Mouse (Mus musculus) brain, adult 10 weeks (tissue): ENCODE results near the gene Igsf9b. TPM values are rescaled to one million over a fixed set of nuclear protein-coding genes. Genes with fewer than 3 reads are reported as not detected.

ENCODE experiments used
- polyA plus RNA-seq: library from polyadenylated mRNA; stranded (reverse); fragments of 350-450 nt; fragmentation: Illumina TruSeq; extraction: RNeasy Lipid Tissue Mini Kit (QIAGEN cat#74804); gene quantifications from one replicate; pipeline ENCODE4 v1.2.3, GENCODE M21; 2015; ENCODE audit warnings: low read depth, low replicate concordance

The Igsf9b gene
- 17.7 TPM for polyA plus RNA-seq

DNA sequence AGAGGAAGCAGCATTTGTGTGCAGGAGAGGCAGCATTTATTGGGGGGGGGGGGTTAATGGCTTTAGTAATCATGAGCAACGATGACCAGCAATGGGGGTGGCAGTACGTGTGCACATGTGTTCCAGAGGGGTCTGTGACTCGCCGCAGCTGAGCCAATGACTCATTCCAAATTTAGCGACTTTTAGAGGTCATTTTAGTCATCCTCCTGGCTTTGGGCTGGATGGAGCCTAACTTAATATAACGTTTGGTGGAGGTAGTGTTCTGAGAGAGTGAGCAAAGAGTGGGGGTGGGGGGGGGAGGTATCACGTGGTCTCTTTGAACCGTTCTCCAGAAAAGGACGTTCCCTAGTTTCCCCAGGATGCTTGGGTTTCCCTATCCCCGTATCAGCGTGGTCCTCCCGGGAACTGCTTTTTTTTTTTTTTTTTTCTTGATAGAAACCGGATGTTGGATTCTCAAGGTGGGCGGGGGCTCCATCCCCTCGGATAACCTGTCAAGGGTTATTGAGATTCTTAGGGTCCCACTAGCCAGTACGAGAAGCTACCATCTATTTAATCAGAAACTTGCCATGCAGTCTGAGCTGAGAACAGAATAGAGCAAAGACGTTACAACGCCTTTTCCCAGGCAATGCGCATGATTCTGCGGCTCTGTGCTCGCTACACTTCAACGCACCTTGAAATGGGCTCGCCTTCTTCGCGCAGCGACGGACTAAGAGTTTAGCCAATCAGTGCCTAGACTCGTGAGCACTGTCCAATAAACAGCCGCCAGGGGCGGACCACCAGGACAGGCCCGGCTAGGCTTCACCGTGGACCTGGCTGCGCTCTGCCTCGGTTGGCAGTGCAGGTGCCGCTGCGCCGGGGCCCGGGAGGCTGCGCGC lies at the start of gene Igsf9b:
Gene Igsf9b (plus strand): TSS at position 794 of the 875 bp plus-strand sequence.

DNA sequence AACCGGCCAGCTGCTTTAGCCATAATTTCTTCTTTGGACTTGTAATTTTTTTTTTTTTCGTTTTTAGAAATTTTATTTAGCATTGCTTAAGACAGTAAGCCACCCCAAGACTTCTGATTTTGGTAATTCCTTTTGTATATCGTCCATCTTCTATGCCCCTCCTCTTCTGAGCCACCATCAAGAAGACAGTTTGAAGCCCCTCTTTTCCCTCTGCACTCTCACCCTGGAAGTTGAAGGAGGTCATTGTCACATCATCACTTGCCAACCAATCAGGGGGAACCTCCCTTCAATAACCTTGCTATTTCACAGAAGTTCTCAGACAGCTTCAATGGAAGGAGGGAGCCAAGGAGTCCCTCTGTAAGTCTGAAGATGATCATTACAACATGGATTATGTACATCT lies 97.5 kb downstream of the Igsf9b start, which contains the start of gene Spata19:
Gene Spata19 (plus strand): TSS at position 301 of the 400 bp plus-strand sequence.

Other genes with a start within 250 kb of the Igsf9b start
- 56.0 TPM for gene Jam3, start 143.8 kb upstream of the Igsf9b start, polyA plus RNA-seq
- gene Spata19, start 97.6 kb downstream of the Igsf9b start, polyA plus RNA-seq = 0.91 TPM